Mouse (Mus musculus) CH12.LX (cell line): ENCODE results near the gene Impg2. TPM values are rescaled to one million over a fixed set of nuclear protein-coding genes. Genes with fewer than 3 reads are reported as not detected.

Experiments
- DNase-seq: peaks from one replicate; pipeline ENCODE4 v3.0.0-alpha.2; 2013; ENCODE audit errors: extremely low read depth
- H3K27ac ChIP-seq: 2 replicates; pipeline ENCODE4 v1.5.1; 2012; ENCODE audit warnings: low read depth, mild to moderate bottlenecking, control low read depth, moderate library complexity; ENCODE audit not compliant: insufficient read depth
- H3K27me3 ChIP-seq: replicated peaks from 2 replicates; pipeline ENCODE3; 2012; ENCODE audit warnings: inconsistent platforms
- H3K36me3 ChIP-seq, 2 experiments: replicated peaks in 1 of 2; 2 replicates each; pipeline versions ENCODE3 to v1.6.1; 2012; ENCODE audit warnings: inconsistent platforms in 1 of 2, low read length in 1 of 2, mild to moderate bottlenecking in 1 of 2, mixed read lengths in 1 of 2, moderate library complexity in 1 of 2; ENCODE audit not compliant: control insufficient read depth in 1 of 2, insufficient read depth in 1 of 2
- H3K4me1 ChIP-seq, 2 experiments: 2 replicates each; pipeline ENCODE4 v1.6.1; 2012; ENCODE audit warnings: inconsistent platforms in 1 of 2, moderate library complexity in 1 of 2; ENCODE audit not compliant: insufficient read depth in 2 of 2, control insufficient read depth in 1 of 2
- H3K4me2 ChIP-seq: 2 replicates; pipeline ENCODE4 v1.6.1; 2012; ENCODE audit warnings: low read depth, mild to moderate bottlenecking, control low read depth; ENCODE audit not compliant: poor library complexity, insufficient read depth, severe bottlenecking
- H3K4me3 ChIP-seq, 3 experiments: fragments of 150-350 bp in 1 of 3; sonication (generic) in 1 of 3; replicated peaks in 1 of 3; 2 replicates each; pipeline versions ENCODE3 to v1.5.1; 2011 to 2012; ENCODE audit warnings: low read depth in 2 of 3, low read length in 2 of 3, mild to moderate bottlenecking in 2 of 3, moderate library complexity in 2 of 3, control low read depth in 1 of 3, improper control_type of control experiment in 1 of 3, inconsistent platforms in 1 of 3, mixed read lengths in 1 of 3; ENCODE audit not compliant: poor library complexity in 1 of 3
- H3K79me2 ChIP-seq: replicated peaks from 2 replicates; pipeline ENCODE4 v1.6.1; 2012; ENCODE audit warnings: mild to moderate bottlenecking, moderate library complexity; ENCODE audit not compliant: control insufficient read depth, poor library complexity, insufficient read depth, severe bottlenecking; ENCODE audit errors: extremely low read depth
- H3K9ac ChIP-seq: 2 replicates; pipeline ENCODE4 v1.6.1; 2012; ENCODE audit warnings: low read depth, mild to moderate bottlenecking, control low read depth, moderate library complexity; ENCODE audit not compliant: insufficient read depth
- H3K9me3 ChIP-seq: replicated peaks from 2 replicates; pipeline ENCODE3; 2012; ENCODE audit warnings: low read length, inconsistent platforms, mixed read lengths
- CHD2 ChIP-seq: IDR thresholded peaks from 2 replicates; pipeline ENCODE4 v1.6.1; 2011; ENCODE audit warnings: low read length, improper control_type of control experiment
- CTCF ChIP-seq, 2 experiments: IDR thresholded peaks in 1 of 2; conservative IDR thresholded peaks in 1 of 2; 2 replicates each; pipeline ENCODE4 v1.5.1; 2011 to 2012; ENCODE audit warnings: low read depth in 2 of 2, low read length in 2 of 2, improper control_type of control experiment in 1 of 2, inconsistent platforms in 1 of 2, mild to moderate bottlenecking in 1 of 2, moderate library complexity in 1 of 2
- E2F4 ChIP-seq: IDR thresholded peaks from 2 replicates; pipeline ENCODE4 v1.6.1; 2011; ENCODE audit warnings: low read depth, low read length, improper control_type of control experiment; ENCODE audit not compliant: insufficient replicate concordance
- ELF1 ChIP-seq: IDR thresholded peaks from 2 replicates; pipeline ENCODE4 v1.6.1; 2014; ENCODE audit warnings: low read depth, mild to moderate bottlenecking, inconsistent platforms, low read length, improper control_type of control experiment
- EP300 ChIP-seq: IDR thresholded peaks from 2 replicates; pipeline ENCODE4 v1.6.1; 2011; ENCODE audit warnings: low read length, improper control_type of control experiment
- GABPA ChIP-seq: IDR thresholded peaks from 2 replicates; pipeline ENCODE4 v1.6.1; 2012; ENCODE audit warnings: low read depth, low read length, improper control_type of control experiment, inconsistent platforms; ENCODE audit not compliant: insufficient replicate concordance
- HCFC1 ChIP-seq: IDR thresholded peaks from 2 replicates; pipeline ENCODE4 v1.6.1; 2012; ENCODE audit warnings: low read depth, mild to moderate bottlenecking, inconsistent platforms, low read length, improper control_type of control experiment
- JUN ChIP-seq: IDR thresholded peaks from 2 replicates; pipeline ENCODE4 v1.6.1; 2011; ENCODE audit warnings: low read depth, mild to moderate bottlenecking, low read length, improper control_type of control experiment, moderate library complexity; ENCODE audit not compliant: insufficient read depth
- JUND ChIP-seq: conservative IDR thresholded peaks from 2 replicates; pipeline ENCODE4 v1.6.1; 2011; ENCODE audit warnings: low read depth, low read length, improper control_type of control experiment
- KAT2A ChIP-seq: IDR thresholded peaks from 2 replicates; pipeline ENCODE4 v1.6.1; 2012; ENCODE audit warnings: low read length, improper control_type of control experiment, inconsistent platforms; ENCODE audit not compliant: insufficient replicate concordance
- MAX ChIP-seq: IDR thresholded peaks from 2 replicates; pipeline ENCODE4 v1.6.1; 2011; ENCODE audit warnings: low read length, improper control_type of control experiment
- NELFE ChIP-seq: IDR thresholded peaks from 2 replicates; pipeline ENCODE4 v1.6.1; 2011; ENCODE audit warnings: low read depth, low read length, improper control_type of control experiment
- NRF1 ChIP-seq: IDR thresholded peaks from 2 replicates; pipeline ENCODE4 v1.6.1; 2014; ENCODE audit warnings: low read depth, mild to moderate bottlenecking, inconsistent platforms, low read length, improper control_type of control experiment, moderate library complexity
- PAX5 ChIP-seq: IDR thresholded peaks from 2 replicates; pipeline ENCODE4 v1.6.1; 2012; ENCODE audit warnings: low read length, inconsistent platforms, mixed read lengths
- POLR2AphosphoS2 ChIP-seq: IDR thresholded peaks from 2 replicates; pipeline ENCODE4 v1.6.1; 2011; ENCODE audit warnings: low read depth, low read length, improper control_type of control experiment
- RAD21 ChIP-seq: IDR thresholded peaks from 2 replicates; pipeline ENCODE4 v1.6.1; 2011; ENCODE audit warnings: low read depth, mild to moderate bottlenecking, low read length, improper control_type of control experiment, moderate library complexity
- SMC3 ChIP-seq: IDR thresholded peaks from 2 replicates; pipeline ENCODE4 v1.6.1; 2011; ENCODE audit warnings: low read depth, low read length, improper control_type of control experiment
- TBP ChIP-seq: conservative IDR thresholded peaks from 2 replicates; pipeline ENCODE4 v1.6.1; 2011; ENCODE audit warnings: low read depth, low read length, improper control_type of control experiment
- UBTF ChIP-seq: IDR thresholded peaks from 2 replicates; pipeline ENCODE4 v1.6.1; 2012; ENCODE audit warnings: low read depth, mild to moderate bottlenecking, inconsistent platforms, low read length, improper control_type of control experiment, moderate library complexity
- USF1 ChIP-seq: IDR thresholded peaks from 2 replicates; pipeline ENCODE4 v1.6.1; 2014; ENCODE audit warnings: low read depth, mild to moderate bottlenecking, inconsistent platforms, low read length, improper control_type of control experiment
- USF2 ChIP-seq: conservative IDR thresholded peaks from 2 replicates; pipeline ENCODE4 v1.6.1; 2011; ENCODE audit warnings: low read depth, low read length, improper control_type of control experiment
- ZKSCAN1 ChIP-seq: IDR thresholded peaks from 2 replicates; pipeline ENCODE4 v1.6.1; 2012; ENCODE audit warnings: low read depth, inconsistent platforms, low read length, improper control_type of control experiment, borderline replicate concordance
- ZNF384 ChIP-seq: IDR thresholded peaks from 2 replicates; pipeline ENCODE4 v1.6.1; 2012; ENCODE audit warnings: low read depth, low read length, improper control_type of control experiment, inconsistent platforms
- dilution Hi-C: fragments of 300-500 bp; cut with MboI; formaldehyde crosslinking; loops from 2 replicates; pipeline ENCODE4 v1.14.3; 2020; ENCODE audit warnings: low sequenced_read_pairs; ENCODE audit not compliant: extremely low pct_unique_long_range_greater_than_20kb, extremely low pct_ligation_motif_present
- in situ Hi-C: fragments of 300-500 bp; cut with MboI; formaldehyde crosslinking; loops from 3 replicates; pipeline ENCODE4 v1.14.3; 2019; ENCODE audit warnings: low sequenced_read_pairs, low pct_ligation_motif_present, low pct_unique_long_range_greater_than_20kb, mixed read lengths
- polyA plus RNA-seq: library from polyadenylated mRNA; unstranded; fragments of >175 nt; gene quantifications from 2 replicates; pipeline ENCODE4 v1.2.1, GENCODE M21; 2012; ENCODE audit warnings: low read depth; ENCODE audit not compliant: insufficient read length
- total RNA-seq, 2 experiments: library from RNA; depleted of rRNA; stranded (reverse); fragments of 300-350 nt in 1 of 2; fragments of >200 nt in 1 of 2; gene quantifications; 2 replicates each; pipeline ENCODE4 v1.2.3; 2012 to 2014

Gene Impg2
- total and polyA plus RNA-seq, 3 experiments, result 0.04 to 0.34 (median 0.05) TPM

DNA sequence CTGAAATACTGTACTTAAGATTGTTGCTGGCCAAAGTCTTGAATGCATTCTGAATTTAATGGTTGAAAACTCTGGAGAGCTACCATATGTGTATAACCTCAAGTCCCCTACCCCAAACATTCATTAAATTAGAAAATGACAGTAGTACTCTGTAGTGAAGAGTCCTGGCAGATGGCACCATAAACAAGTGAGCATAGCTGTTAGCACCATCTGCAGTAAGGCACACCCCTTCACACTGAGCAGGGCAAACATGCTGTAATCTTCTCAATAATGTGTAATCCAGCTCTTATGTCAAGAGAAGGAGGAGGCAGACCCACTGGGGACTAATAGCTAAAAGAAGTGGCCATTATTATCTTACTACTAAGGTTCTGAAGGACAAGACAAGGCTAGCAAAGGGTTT lies 33.9 kb upstream of the Impg2 start:
- Histone ChIP-seq H3K9me3 (no peaks in the 10 kb centered on the region), H3K27me3 (no peaks in the 10 kb centered on the region), H3K4me3 (no peak overlapping the region), H3K9ac (no peak overlapping the region), H3K36me3 (peaks cover 4 to 30% of the 10 kb centered on the region in 2 experiments), H3K4me1 (no peaks in the 10 kb centered on the region), H3K27ac (no peak overlapping the region), H3K4me2 (no peak overlapping the region), H3K79me2 (no peaks in the 10 kb centered on the region)
- no peak for TF ChIP-seq GABPA
- TF ChIP-seq EP300, result no peak
- no peak for TF ChIP-seq JUN
- TF ChIP-seq KAT2A, result no peak
- no peak for TF ChIP-seq TBP
- TF ChIP-seq NRF1, result no peak
- no peak for TF ChIP-seq NELFE
- TF ChIP-seq ZNF384, result no peak
- no peak for TF ChIP-seq CHD2
- no peak for TF ChIP-seq MAX
- TF ChIP-seq ELF1, result no peak
- no peak for TF ChIP-seq USF1
- TF ChIP-seq PAX5, result no peak
- TF ChIP-seq UBTF, result no peak
- TF ChIP-seq USF2, result no peak
- TF ChIP-seq ZKSCAN1, result no peak
- TF ChIP-seq JUND, result no peak
- no peak for TF ChIP-seq HCFC1
- TF ChIP-seq POLR2AphosphoS2, result no peak
- TF ChIP-seq E2F4, result no peak
- in situ Hi-C loops, result no loop called here
- no peak for DNase-seq
- dilution Hi-C loops, result no loop called here

DNA sequence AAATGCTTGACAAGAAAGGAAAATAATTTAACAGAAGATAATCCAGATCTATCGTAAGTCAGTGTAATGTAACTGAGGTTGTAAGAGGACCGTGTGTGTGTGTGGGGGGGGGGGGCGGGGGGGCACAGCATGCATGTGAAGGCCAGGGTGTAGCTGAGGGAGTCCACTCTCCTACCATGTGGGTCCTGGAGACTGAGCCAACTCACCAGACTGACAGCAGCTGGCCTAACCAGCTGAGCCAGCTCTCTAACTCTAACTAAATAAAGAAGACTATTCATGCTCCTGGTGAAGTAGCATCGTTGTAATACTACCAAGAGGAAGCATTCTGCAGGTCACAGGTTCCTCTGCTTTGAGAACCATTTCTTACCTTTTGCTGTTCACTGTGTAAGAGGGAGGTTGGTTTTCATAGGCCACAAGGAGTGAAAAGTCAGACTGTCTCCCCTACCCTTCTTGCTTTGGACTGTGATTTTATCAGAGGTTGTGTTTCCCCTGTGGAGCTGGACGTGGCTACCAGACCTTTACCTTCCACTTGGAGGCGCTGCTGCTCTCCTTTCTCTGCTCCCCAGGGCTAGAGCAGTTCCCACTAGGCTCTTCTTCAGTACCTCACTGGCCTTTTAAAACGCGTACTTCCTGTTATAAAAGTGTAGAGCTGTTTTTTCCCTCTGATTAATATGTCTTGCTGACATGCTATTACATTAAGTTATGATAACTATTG lies 28.1 kb upstream of the Impg2 start:
- H3K4me1 ChIP-seq, result no peaks in the 10 kb centered on the region
- no peak overlapping the region for H3K27ac ChIP-seq
- peaks cover 2 to 27% of the 10 kb centered on the region in 2 experiments for H3K36me3 ChIP-seq
- H3K27me3 ChIP-seq, result no peaks in the 10 kb centered on the region
- H3K9me3 ChIP-seq, result no peaks in the 10 kb centered on the region
- no peak overlapping the region for H3K9ac ChIP-seq
- peak; percentile 51 to 73 for TF ChIP-seq CTCF (conservative IDR thresholded peaks at IDR 0.05 in 1 of 2, IDR thresholded peaks at IDR 0.05 in 1 of 2; ENCODE audit: low read depth in 2 of 2, low read length in 2 of 2)
- peak; percentile 71 for TF ChIP-seq RAD21
- no peak for TF ChIP-seq USF1
- TF ChIP-seq SMC3, result peak; percentile 56
- TF ChIP-seq, all 38 proteins: peak for 3
- dilution Hi-C loops (no loop called here), in situ Hi-C loops (no loop called here)
- no peak overlapping the region for H3K4me2 ChIP-seq
- H3K79me2 ChIP-seq, result no peaks in the 10 kb centered on the region
- H3K4me3 ChIP-seq, result no peak overlapping the region
- DNase-seq, result peak; percentile 66
